Mouse (Mus musculus): Measurements from ENCODE around the gene Serhl. TPM values are rescaled to one million over a fixed set of nuclear protein-coding genes. Genes with fewer than 3 reads are reported as not detected.
A peak's percentile ranks its signal among the peaks of the same experiment; 100 is the strongest.

Serhl gene
- total RNA-seq, 2 experiments from 2014 or later = 22.8 to 29.1 TPM

DNA sequence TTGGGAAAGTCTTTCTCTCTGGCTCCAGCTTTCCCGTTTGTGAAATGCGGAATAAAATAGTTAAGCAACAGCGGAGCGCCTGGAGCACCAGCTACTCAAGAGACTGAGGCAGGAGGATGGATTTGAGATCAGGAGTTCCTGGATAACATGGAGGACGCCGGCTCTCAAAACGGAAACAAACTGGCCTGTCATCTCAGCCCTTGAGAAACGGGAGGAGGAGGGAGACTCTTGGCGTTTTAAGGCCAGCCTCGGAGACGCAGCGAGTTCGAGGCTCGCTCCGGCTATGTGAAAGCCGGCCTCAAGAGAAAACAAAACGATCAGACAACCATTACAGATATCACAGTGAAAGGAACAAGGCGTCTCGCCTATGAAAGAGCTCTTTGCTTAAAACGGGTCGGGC, 59.1 kb downstream of the Serhl start:
- TF ChIP-seq CTCF (IDR thresholded peaks at IDR 0.05) = no peak
- DNase-seq = no peak
- intact Hi-C loops (cut with DNase I) = loop anchor here (2.0 kb wide), 1 partner anchor 24 kb away; the partner anchor contains the start of gene Cyb5r3
- peak overlapping the region; percentile 98 for H3K27ac ChIP-seq
- H3K4me3 ChIP-seq = peak overlapping the region; percentile 85

DNA sequence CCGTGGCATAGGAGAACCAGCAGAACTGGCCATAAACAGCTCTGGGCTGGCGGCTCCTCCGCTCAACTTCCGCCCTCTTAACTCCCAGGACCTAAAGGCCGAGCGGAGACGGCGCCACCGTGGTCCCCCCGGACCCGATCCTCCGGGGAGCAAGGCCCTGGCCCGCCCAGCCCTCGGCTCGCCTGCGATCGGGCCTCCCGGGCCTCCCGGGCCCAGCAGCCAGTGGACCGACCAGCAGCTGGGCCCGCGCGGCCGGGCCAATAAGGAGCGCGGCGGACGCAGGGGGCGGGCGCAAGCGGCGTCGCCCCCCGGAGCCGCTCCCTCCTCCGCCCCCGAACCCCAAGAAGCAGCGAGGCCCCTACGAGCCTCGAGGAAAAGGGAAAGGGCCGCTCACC, 59.5 kb downstream of the Serhl start:
- intact Hi-C loops (cut with DNase I) = loop anchor here (2.0 kb wide), 1 partner anchor 24 kb away; the partner anchor contains the start of gene Cyb5r3
- Histone ChIP-seq H3K4me3 (peak overlapping the region; percentile 85), H3K27ac (peak overlapping the region; percentile 98)
- peak; percentile 90 for DNase-seq
- TF ChIP-seq CTCF (IDR thresholded peaks at IDR 0.05) = no peak

DNA sequence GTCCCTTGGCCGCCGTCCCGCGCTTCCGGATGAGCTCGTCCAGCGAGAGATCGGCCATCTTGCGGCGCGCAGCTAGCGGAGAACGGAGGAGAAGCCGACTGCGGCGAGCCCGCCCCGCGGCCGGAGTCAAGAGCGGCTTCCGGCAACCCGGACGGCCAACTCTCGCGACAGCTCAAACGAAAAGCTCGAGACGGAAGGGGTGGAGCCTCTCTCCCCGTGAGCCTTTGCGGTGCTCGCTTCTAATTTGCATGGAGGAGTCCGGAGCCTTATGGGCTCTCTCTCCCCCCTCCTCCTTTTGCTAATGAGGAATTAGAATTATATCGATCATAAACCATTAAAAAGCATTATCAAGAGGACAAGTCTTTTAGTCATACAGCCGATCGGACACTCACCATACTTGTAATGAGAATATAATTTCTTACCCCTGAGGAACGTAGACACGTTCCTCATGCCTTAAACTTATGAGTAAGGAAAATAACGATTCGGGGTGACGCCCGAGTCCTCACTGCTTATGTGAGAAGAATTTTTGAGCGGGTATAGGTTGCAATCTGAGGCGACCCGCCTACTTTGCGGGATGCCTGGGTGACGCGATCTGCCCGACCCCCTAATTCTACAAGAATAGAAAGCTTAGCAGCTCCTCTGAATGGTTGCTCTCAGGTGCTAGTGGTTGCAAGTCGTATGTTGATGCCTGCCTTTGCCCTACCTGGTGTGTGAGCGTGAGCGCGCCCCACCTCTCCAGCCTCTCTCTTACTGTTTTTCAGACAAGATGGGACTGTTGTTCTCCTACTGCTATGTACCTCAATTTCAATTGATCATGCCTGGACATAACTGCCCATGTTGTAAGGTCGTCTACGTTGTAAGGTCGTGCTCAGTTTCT, 60.1 kb downstream of the Serhl start, which contains the start of gene Poldip3:
TSS of gene Poldip3 (minus strand) at position 189 of the 877 bp plus-strand sequence.
- Histone ChIP-seq H3K4me3 (peak within 1 kb of the TSS; percentile 85), H3K27ac (peak within 1 kb of the TSS; percentile 98)
- DNase-seq = peak; percentile 99
- no peak for TF ChIP-seq CTCF (IDR thresholded peaks at IDR 0.05)
- intact Hi-C loops (cut with DNase I) = loop anchor here (2.0 kb wide), 1 partner anchor 23 kb away; the partner anchor contains the start of gene Cyb5r3

DNA sequence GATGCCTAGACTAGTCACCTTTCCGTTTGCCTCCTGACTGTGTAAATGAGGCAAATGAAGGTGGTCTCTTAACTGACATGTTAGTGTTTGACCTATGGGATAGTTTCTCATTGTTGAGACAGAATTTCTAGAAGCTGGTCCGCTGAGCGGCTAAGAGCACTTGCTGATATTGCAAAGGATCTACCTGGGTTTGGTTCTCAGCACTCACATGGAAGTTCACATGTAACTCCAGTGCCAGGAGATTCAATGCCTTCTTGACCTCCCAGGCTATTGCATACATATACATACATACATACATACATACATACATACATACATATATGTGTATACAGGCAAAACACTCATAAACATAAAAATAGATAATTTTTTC, 60.8 kb downstream of the Serhl start:
- Histone ChIP-seq H3K4me3 (peak overlapping the region; percentile 85), H3K27ac (peak overlapping the region; percentile 98)
- intact Hi-C loops (cut with DNase I) = no loop called here
- no peak for TF ChIP-seq CTCF (IDR thresholded peaks at IDR 0.05)
- no peak for DNase-seq

DNA sequence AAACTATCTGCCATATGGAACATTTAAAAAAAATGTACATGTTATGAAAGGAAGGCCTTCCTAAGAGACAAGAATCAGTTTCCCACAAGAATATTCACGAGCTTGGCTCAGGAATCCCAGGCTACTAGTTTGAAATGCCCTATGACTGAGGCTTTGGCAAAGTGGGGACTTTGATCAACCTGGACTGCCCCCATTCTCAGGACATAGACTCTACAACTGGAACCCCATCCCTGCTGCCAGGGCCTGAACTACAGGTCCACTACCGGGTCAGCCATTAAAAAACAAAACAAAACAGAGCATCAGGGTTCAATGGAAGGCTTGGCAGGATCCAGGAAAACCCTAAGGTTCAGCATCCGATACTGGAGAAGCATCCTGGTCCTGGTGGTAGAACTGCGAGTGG, 61.4 kb downstream of the Serhl start:
- intact Hi-C loops (cut with DNase I) = no loop called here
- Histone ChIP-seq H3K27ac (0 out of 2 replicates have a peak overlapping the region, but pooled peaks have one; percentile 40), H3K4me3 (no peak overlapping the region)
- DNase-seq = no peak
- no peak for TF ChIP-seq CTCF (IDR thresholded peaks at IDR 0.05)

DNA sequence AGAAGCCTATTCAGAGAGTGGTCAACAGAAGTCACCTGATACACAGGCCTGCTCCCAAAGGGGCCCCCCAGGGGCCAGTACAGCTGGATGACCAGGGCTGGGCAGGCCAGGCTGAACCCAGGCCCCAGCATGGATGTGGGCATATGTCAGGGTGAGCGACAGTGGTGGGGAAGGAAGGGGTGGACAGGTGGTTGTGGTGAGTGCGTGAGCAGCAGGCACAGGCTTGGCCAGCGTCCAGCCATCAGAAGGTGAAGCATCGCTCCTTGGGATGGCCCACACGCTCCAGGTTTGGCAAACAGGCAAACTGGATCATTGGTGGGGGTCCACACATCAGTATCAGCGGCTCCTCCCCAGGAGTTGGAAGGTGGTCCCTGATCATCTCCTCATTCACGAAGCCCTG, 65.0 kb downstream of the Serhl start:
- intact Hi-C loops (cut with DNase I) = no loop called here

DNA sequence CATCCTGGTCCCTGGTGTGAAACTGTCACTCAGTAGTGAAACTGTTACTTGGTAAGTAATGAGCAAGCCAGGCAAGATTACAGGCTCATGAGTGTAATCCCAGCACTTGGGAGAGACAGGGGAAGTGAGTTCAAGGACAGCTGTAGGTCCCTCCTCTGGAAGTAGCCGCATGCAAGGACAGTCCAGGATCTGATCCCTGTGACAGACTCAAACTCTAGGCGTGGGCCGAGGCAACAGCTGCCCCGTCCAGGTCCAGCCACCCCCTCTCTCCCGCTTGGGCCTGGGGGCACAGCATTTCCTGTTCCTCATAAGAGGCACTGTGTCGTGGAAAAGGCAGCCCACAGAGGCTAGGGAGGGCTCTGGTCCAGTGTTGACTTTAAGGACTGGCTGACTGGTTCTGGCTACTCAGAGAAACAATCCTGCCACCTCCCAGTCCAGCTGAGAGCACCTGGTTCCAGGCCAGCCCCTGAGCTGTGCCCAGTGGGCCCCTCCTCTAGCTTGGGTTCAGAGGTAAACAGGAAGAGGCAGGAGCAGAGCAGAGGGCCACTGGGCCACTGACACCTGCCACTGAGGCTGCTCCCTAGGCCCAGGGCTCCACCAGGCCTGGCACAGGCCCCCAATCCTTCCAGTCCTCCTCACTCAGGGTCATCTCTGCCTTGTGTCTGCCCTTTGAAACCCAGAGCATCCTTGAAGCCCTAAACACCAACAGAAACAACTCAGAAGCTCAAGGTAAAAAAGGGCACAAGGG, 66.5 kb downstream of the Serhl start:
- TF ChIP-seq CTCF (IDR thresholded peaks at IDR 0.05) = no peak
- Histone ChIP-seq H3K4me3 (no peak overlapping the region), H3K27ac (peak overlapping the region; percentile 63)
- intact Hi-C loops (cut with DNase I) = loop anchor here (2.0 to 5.0 kb wide), 3 partner anchors 17 to 361 kb away; partner anchors contain the start of gene Cyb5r3
- no peak for DNase-seq

More for the DNA sequence above, 65.0 kb downstream of the Serhl start:
- DNase-seq = no peak
- no peak overlapping the region for H3K27ac ChIP-seq
- no peak overlapping the region for H3K4me3 ChIP-seq
- no peak for TF ChIP-seq CTCF (IDR thresholded peaks at IDR 0.05)

DNA sequence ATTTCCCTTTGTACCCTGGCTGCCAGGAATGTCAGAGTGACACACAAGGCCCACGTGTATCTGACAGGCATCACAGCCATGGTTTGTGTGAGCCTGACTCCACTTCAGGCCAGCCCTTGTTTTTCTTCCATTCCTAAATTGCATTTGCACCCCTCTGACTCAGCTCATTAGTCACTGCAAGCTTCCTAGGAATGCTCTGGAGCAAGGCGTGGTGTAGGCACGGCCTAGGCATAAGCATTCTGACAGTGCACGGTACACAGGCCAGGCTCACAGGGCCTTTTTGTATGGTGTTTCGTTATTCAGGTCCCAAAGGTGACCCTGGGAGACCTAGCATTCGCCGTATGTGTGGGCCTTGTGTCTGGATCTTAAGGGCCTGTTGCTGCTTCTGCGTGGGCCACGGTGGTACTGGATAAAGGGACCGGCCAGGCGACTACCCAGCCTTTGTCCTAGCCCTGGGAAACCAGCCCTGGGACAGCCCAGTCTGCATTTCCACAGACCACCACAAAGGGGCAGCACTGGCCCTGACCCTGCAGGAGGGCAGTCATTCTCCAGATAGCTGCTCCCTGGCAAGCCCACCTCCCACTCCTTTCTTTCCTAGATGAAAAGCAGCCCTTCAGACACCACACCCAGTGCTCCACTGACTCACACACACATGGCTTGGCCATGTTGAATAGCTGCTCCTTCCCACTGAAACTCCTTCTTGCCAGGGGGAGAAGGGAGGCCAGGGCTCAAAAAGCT, 67.8 kb downstream of the Serhl start:
- Histone ChIP-seq H3K27ac (peak overlapping the region; percentile 63), H3K4me3 (no peak overlapping the region)
- peak; percentile 87 for TF ChIP-seq CTCF (IDR thresholded peaks at IDR 0.05)
- DNase-seq = peak; percentile 77
- intact Hi-C loops (cut with DNase I) = loop anchor here (2.0 to 5.0 kb wide), 3 partner anchors 16 to 360 kb away; partner anchors contain the start of gene Cyb5r3

DNA sequence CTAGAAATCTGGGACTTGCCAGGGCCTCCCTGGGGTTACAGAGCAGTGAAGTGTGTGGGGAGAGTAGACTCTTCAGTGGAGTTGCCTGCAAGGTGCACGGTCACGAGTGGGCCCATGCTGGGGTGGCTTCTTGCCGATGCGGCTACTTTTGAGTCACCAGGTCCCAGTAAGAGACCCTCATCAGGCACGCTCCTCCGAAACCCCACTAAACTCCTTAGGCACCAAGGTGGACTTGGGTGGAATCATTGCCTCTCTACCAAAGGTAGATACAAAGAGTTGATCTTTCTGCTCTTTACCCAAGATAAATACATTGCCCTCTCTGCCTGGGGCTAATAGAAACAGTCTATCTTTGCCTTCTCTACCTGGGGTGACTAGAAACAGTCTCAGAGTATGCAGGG, 68.4 kb downstream of the Serhl start:
- TF ChIP-seq CTCF (IDR thresholded peaks at IDR 0.05) = no peak
- DNase-seq = no peak
- Histone ChIP-seq H3K27ac (peak overlapping the region; percentile 63), H3K4me3 (no peak overlapping the region)
- intact Hi-C loops (cut with DNase I) = loop anchor here (2.0 to 5.0 kb wide), 3 partner anchors 15 to 360 kb away; partner anchors contain the start of gene Cyb5r3

DNA sequence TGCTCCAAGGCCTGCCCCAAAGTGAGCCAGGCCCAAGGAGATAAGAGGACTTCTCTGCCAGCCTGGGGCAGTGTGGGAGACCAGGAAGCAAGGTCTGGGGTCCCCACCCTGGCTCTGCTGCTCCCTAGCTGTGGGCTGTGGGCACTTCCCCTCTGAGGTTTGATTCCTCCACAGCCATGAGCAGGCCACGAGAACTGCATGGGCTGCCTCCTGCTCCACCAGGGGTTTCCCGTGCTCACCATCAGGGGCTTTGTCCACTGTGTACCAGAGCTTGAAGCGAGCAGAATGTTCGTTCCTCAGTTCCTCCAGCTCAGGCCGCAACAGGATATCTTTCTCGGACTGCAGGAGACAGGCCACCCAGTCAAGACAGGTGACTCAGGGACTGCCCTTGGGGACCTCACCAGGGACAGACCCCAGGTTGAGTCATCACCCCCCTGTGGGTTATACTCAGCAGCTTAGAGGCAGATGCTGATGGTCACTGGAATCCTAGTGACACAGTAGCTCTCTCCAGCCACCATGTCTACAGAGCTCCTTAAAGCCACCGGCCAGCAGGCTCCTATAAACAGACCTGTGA, 69.4 kb downstream of the Serhl start:
- no peak for DNase-seq
- intact Hi-C loops (cut with DNase I) = loop anchor here (5.0 kb wide), 2 partner anchors 49 to 359 kb away; no protein-coding TSS in a partner anchor
- no peak for TF ChIP-seq CTCF (IDR thresholded peaks at IDR 0.05)
- Histone ChIP-seq H3K27ac (peak overlapping the region; percentile 16; the same call in 1 of the 2 replicates), H3K4me3 (no peak overlapping the region)

DNA sequence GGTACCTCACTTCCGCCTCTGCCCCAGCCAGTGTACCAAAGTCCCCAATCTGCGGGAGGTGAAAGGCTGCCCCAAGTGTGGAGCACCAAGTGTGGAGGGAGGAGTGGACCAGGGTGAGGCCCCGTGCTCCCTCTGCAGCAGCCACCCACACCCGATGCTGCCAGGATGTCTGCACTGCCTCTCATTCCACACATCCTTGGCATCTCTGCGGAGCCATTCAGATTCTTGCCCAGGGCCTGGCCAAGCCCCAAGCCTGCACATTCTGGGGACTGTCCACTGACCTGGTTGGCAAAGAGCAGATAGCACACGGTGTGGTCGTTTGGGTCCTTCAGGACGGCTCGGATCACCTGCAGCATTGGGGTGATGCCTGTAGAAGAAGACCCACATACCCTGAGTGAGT, 70.5 kb downstream of the Serhl start:
- TF ChIP-seq CTCF (IDR thresholded peaks at IDR 0.05) = no peak
- H3K27ac ChIP-seq = peak overlapping the region; percentile 8; the same call in 1 of the 2 replicates
- no peak overlapping the region for H3K4me3 ChIP-seq
- no peak for DNase-seq
- intact Hi-C loops (cut with DNase I) = loop anchor here (5.0 kb wide), 2 partner anchors 47 to 357 kb away; no protein-coding TSS in a partner anchor

All from gastrocnemius, adult 2 months (tissue).